Mouse (Mus musculus) ES-E14 (cell line): ENCODE measurements at regions not wholly inside any gene's neighbourhood (a gene's known extent, or its start where the extent isn't known, plus 50 kb on each side); places are given as distances from the start of the nearest gene placed in this dataset.

Experiments used
- DNase-seq: peaks from one replicate; pipeline ENCODE4 v3.0.0-alpha.2; 2013; ENCODE audit warnings: low read depth, low spot score
- H3K27ac ChIP-seq: 2 replicates; pipeline ENCODE4 v1.5.1; 2012; ENCODE audit warnings: low read depth, mild to moderate bottlenecking, low read length, moderate library complexity, mixed read lengths; ENCODE audit not compliant: poor library complexity, insufficient read depth, severe bottlenecking
- H3K36me3 ChIP-seq: 2 replicates; pipeline ENCODE4 v1.6.1; 2012; ENCODE audit warnings: mild to moderate bottlenecking, low read length, moderate library complexity, mixed read lengths; ENCODE audit not compliant: control insufficient read depth, poor library complexity, insufficient read depth, severe bottlenecking
- H3K4me1 ChIP-seq, 2 experiments: fragments of 150-350 bp in 1 of 2; sonication (generic) in 1 of 2; 2 replicates each; pipeline ENCODE4 v1.6.1; 2012; ENCODE audit warnings: low read length in 2 of 2, mild to moderate bottlenecking in 1 of 2, mixed read lengths in 1 of 2; ENCODE audit not compliant: control insufficient read depth in 2 of 2, insufficient read depth in 2 of 2, poor library complexity in 1 of 2
- H3K4me3 ChIP-seq, 2 experiments: fragments of 150-350 bp in 1 of 2; sonication (generic) in 1 of 2; 2 replicates each; pipeline ENCODE4 v1.5.1; 2012; ENCODE audit warnings: low read length in 2 of 2, low read depth in 1 of 2, mild to moderate bottlenecking in 1 of 2, mixed read lengths in 1 of 2; ENCODE audit not compliant: insufficient read depth in 1 of 2, poor library complexity in 1 of 2, severe bottlenecking in 1 of 2
- H3K9ac ChIP-seq: 2 replicates; pipeline ENCODE4 v1.6.1; 2012; ENCODE audit warnings: low read depth, mild to moderate bottlenecking, low read length, mixed read lengths; ENCODE audit not compliant: poor library complexity, insufficient read depth, severe bottlenecking
- H3K9me3 ChIP-seq: fragments of 150-350 bp; sonication (generic); 2 replicates; pipeline ENCODE4 v1.6.1; 2012; ENCODE audit warnings: low read depth, mild to moderate bottlenecking, low read length; ENCODE audit not compliant: control insufficient read depth, insufficient read depth
- CHD2 ChIP-seq: IDR thresholded peaks from 2 replicates; pipeline ENCODE4 v1.6.1; 2014; ENCODE audit warnings: mild to moderate bottlenecking, low read depth, low read length, inconsistent platforms
- HCFC1 ChIP-seq: IDR thresholded peaks from 2 replicates; pipeline ENCODE4 v1.6.1; 2012; ENCODE audit warnings: low read length, inconsistent platforms, borderline replicate concordance; ENCODE audit not compliant: insufficient read depth
- MAFK ChIP-seq: IDR thresholded peaks from 2 replicates; pipeline ENCODE4 v1.6.1; 2014; ENCODE audit warnings: mild to moderate bottlenecking, low read depth, low read length, inconsistent platforms; ENCODE audit not compliant: insufficient read depth
- ZC3H11A ChIP-seq: IDR thresholded peaks from 2 replicates; pipeline ENCODE4 v1.6.1; 2012; ENCODE audit warnings: low read depth, mild to moderate bottlenecking, inconsistent platforms, low read length, borderline replicate concordance
- ZNF384 ChIP-seq: IDR thresholded peaks from 2 replicates; pipeline ENCODE4 v1.6.1; 2012; ENCODE audit warnings: low read depth, low read length, inconsistent platforms
- in situ Hi-C, 2 experiments: fragments of 600-800 bp; cut with MboI; formaldehyde crosslinking; loops; one replicate each; pipeline ENCODE4 v1.15.1; 2025; ENCODE audit warnings: low sequenced_read_pairs in 2 of 2, inconsistent platforms in 1 of 2; ENCODE audit not compliant: unreplicated experiment in 2 of 2

- no peak overlapping the region for H3K4me3 ChIP-seq
- peaks cover 4% of the 10 kb centered on the region; the same call in 1 of the 2 replicates for H3K9me3 ChIP-seq
- in situ Hi-C loops, result no loop called here
- no peaks in the 10 kb centered on the region for H3K36me3 ChIP-seq
- H3K27ac ChIP-seq, result peak overlapping the region; percentile 95
- DNase-seq, result peak; percentile 72
- peaks cover 10 to 15% of the 10 kb centered on the region in 2 experiments; a peak in 3 of 4 replicates for H3K4me1 ChIP-seq
- no peak for TF ChIP-seq ZNF384
- TF ChIP-seq MAFK, result no peak
- no peak for TF ChIP-seq HCFC1
- no peak for TF ChIP-seq ZC3H11A
- no peak for TF ChIP-seq CHD2
- no peak overlapping the region for H3K9ac ChIP-seq
Observed at GRCm38 (mm10) chr5:64430501-64430900, 274.4 kb downstream of the Tbc1d1 start.

GRCm38 (mm10) chr5:64431624-64432023 is 275.5 kb downstream of the Tbc1d1 start:
- H3K36me3 ChIP-seq, result no peaks in the 10 kb centered on the region
- peak overlapping the region; percentile 95 for H3K27ac ChIP-seq
- no peaks in the 10 kb centered on the region; the same call in 1 of the 2 replicates for H3K9me3 ChIP-seq
- peak; percentile 35 for DNase-seq
- 0 out of 4 replicates have a peak overlapping the region, but pooled peaks of 1 of the 2 experiments have one; percentile 27 for H3K4me3 ChIP-seq
- H3K9ac ChIP-seq, result peak overlapping the region; percentile 40; the same call in 1 of the 2 replicates
- in situ Hi-C loops, result no loop called here
- TF ChIP-seq ZNF384, result no peak
- H3K4me1 ChIP-seq, result peaks cover 11 to 19% of the 10 kb centered on the region in 2 experiments; a peak in 3 of 4 replicates

- Histone ChIP-seq H3K9ac (no peak overlapping the region), H3K27ac (no peak overlapping the region), H3K9me3 (no peaks in the 10 kb centered on the region; the same call in 1 of the 2 replicates), H3K4me3 (no peak overlapping the region), H3K36me3 (no peaks in the 10 kb centered on the region), H3K4me1 (peaks cover 15 to 28% of the 10 kb centered on the region in 2 experiments; a peak in 3 of 4 replicates)
- TF ChIP-seq CHD2 (no peak), ZC3H11A (no peak), MAFK (no peak), ZNF384 (no peak), HCFC1 (no peak)
- in situ Hi-C loops, result no loop called here
- DNase-seq, result no peak
Observed at GRCm38 (mm10) chr5:64433786-64434185, 277.7 kb downstream of the Tbc1d1 start.

- Histone ChIP-seq H3K4me1 (peaks cover 15 to 28% of the 10 kb centered on the region in 2 experiments; a peak in 3 of 4 replicates), H3K4me3 (no peak overlapping the region), H3K9ac (no peak overlapping the region), H3K36me3 (no peaks in the 10 kb centered on the region), H3K9me3 (no peaks in the 10 kb centered on the region), H3K27ac (no peak overlapping the region)
- TF ChIP-seq MAFK, result no peak
- no peak for TF ChIP-seq CHD2
- no peak for TF ChIP-seq ZC3H11A
- no peak for TF ChIP-seq ZNF384
- no peak for TF ChIP-seq HCFC1
- in situ Hi-C loops, result no loop called here
- DNase-seq, result no peak
Observed at GRCm38 (mm10) chr5:64435491-64435890, 279.4 kb downstream of the Tbc1d1 start.

GRCm38 (mm10) chr5:64435958-64436357 is 279.9 kb downstream of the Tbc1d1 start:
- no peak for TF ChIP-seq HCFC1
- no peak for TF ChIP-seq ZNF384
- no peak for TF ChIP-seq MAFK
- TF ChIP-seq CHD2, result no peak
- no peak for TF ChIP-seq ZC3H11A
- in situ Hi-C loops, result no loop called here

More at GRCm38 (mm10) chr5:64435958-64436357, 279.9 kb downstream of the Tbc1d1 start:
- no peak for DNase-seq
- Histone ChIP-seq H3K4me3 (no peak overlapping the region), H3K9me3 (no peaks in the 10 kb centered on the region), H3K27ac (no peak overlapping the region), H3K4me1 (peaks cover 15 to 26% of the 10 kb centered on the region in 2 experiments; a peak in 3 of 4 replicates), H3K9ac (no peak overlapping the region), H3K36me3 (no peaks in the 10 kb centered on the region)
